Mouse (Mus musculus) brain, embryonic 14.5 days (tissue): ENCODE data around the gene Scyl2.

Experiments
- CTCF ChIP-seq: fragments of 200-500 bp; IDR thresholded peaks from 2 replicates; pipeline ENCODE4 v1.5.1; 2012; ENCODE audit warnings: inconsistent platforms, mild to moderate bottlenecking, moderate library complexity, borderline replicate concordance; ENCODE audit not compliant: insufficient read depth, insufficient read length; ENCODE audit errors: extremely low read depth
- POLR2A ChIP-seq: fragments of 200-500 bp; IDR thresholded peaks from 2 replicates; pipeline ENCODE4 v1.6.1; 2012; ENCODE audit warnings: mild to moderate bottlenecking, inconsistent platforms, borderline replicate concordance; ENCODE audit not compliant: poor library complexity, insufficient read depth, insufficient read length, severe bottlenecking; ENCODE audit errors: extremely low read depth

DNA sequence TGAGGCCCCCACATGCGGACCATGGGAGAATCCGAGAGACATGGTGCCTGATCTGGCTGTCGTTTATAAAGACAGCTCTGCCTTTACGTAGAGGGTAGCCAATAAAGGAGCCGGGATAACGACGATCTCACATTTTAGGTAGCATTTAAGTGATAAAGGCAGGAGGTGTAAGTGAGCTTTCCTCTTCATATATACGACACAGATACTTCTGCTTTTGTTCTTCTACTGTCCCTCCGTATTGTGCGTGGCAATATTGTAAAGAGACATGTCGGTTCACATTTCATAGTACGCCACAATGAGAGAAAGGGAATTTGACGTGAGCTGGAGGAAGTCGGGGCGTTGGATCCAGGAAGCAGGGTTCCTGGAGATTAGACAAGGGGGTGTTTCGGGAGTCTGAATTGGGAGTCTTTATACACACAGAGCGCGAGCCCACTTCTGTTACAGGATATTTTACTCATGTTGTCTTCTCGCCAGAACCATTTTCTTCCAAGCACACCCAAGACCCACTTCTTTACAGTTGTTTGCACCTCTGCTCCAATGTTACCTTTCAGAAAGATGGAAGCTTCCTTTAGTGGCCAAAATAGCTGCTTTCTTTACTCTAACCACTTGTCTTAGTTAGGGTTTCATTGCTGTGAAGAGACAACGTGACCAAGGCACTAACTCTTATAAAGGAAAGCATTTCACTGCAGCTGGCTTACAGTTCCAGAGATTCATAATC, 9.3 kb upstream of the Scyl2 start:
- TF ChIP-seq CTCF (no peak), POLR2A (no peak)
